8 mouse cellular contexts compared by ENCODE assay signal in genomic region chr7:73524454-73524952, GRCm38 (mm10). TPM values are rescaled to one million over a fixed set of nuclear protein-coding genes. Genes with fewer than 3 reads are reported as not detected.
DNase-seq lines count a peak whose midpoint lies in the region; ATAC-seq lines count a peak whose summit lies in the region.

No protein-coding gene starts in this region.

- peak; percentile 73; the same call in 1 of the 2 replicates for ATAC-seq in embryonic facial prominence, embryonic 15.5 days (ENCODE audit: insufficient number of reproducible peaks, low FRiP score, low TSS enrichment, low read depth)

- no peak overlapping the region for H3K4me2 ChIP-seq in embryonic facial prominence, embryonic 15.5 days (replicated peaks)

- intact Hi-C loops in heart, postnatal 25 days (cut with DNase I): loop anchor here (1.0 to 2.0 kb wide), 2 partner anchors 94 to 104 kb away; no protein-coding TSS in a partner anchor

- no peak overlapping the region for H3K4me3 ChIP-seq in embryonic facial prominence, embryonic 15.5 days (replicated peaks)

- H3K9ac ChIP-seq in embryonic facial prominence, embryonic 15.5 days: no peak overlapping the region

- peaks cover 22% of the 10 kb centered on the region for H3K36me3 ChIP-seq in embryonic facial prominence, embryonic 15.5 days

- H3K4me1 ChIP-seq in embryonic facial prominence, embryonic 15.5 days: peaks cover 10% of the 10 kb centered on the region; the same call in 1 of the 2 replicates

- peak; percentile 68 to 92 for DNase-seq in adrenal gland, adult (ENCODE audit: inconsistent age in 2 of 2, low spot score in 1 of 2)
- DNase-seq in adrenal gland, adult 18-20 months (ENCODE audit: low spot score in 2 of 2): no peak
- DNase-seq in adrenal gland, postnatal 36 days: peak; percentile 62 to 63
- DNase-seq in heart, postnatal 25 days (ENCODE audit: low spot score): peak; percentile 49
- DNase-seq in layer of hippocampus, postnatal 10 days (ENCODE audit: low spot score in 2 of 2): peak; percentile 46 to 52
- DNase-seq in lung, postnatal 4 days: peak; percentile 61 to 73
- DNase-seq in right cerebral cortex, postnatal 14 days: peak; percentile 34

- H3K27ac ChIP-seq in embryonic facial prominence, embryonic 15.5 days (replicated peaks): peak overlapping the region; percentile 89

- no peaks in the 10 kb centered on the region for H3K9me3 ChIP-seq in embryonic facial prominence, embryonic 15.5 days (replicated peaks)

- WGBS in embryonic facial prominence, embryonic 15.5 days: 35% methylated on average over 9 of the region's 9 CpGs

- no peaks in the 10 kb centered on the region for H3K27me3 ChIP-seq in embryonic facial prominence, embryonic 15.5 days

RNA-seq across cellular contexts. Expression of gene Chd2, which starts 17.1 kb away (rescaled TPM):
- 10 to 100 TPM; 35.5 to 35.8 TPM for total RNA-seq in adrenal gland, adult 18-20 months (2021)
- total RNA-seq in adrenal gland, postnatal 36 days (2021): 10 to 100 TPM; 40.9 to 41.6 TPM
- polyA plus RNA-seq in embryonic facial prominence, embryonic 15.5 days (2015; fragmentation: Nextera tagmentation; extraction: Ambion mirVana): 46.7 and 53.0 TPM in 2 replicates
- total RNA-seq in heart, postnatal 25 days (2021): 10 to 100 TPM; 40.4 to 41.2 TPM
- total RNA-seq in layer of hippocampus, postnatal 10 days (2021): 10 to 100 TPM; 47.7 to 50.3 TPM

Comparison
In these comparisons a context has a peak if more than half of its experiments do, and no peak if none do; other contexts are left out.
1. DNase-seq: peak in adrenal gland, adult (2 of 2), adrenal gland, postnatal 36 days (2 of 2), heart, postnatal 25 days (single experiment), layer of hippocampus, postnatal 10 days (2 of 2), lung, postnatal 4 days (2 of 2) and right cerebral cortex, postnatal 14 days (single experiment); none in adrenal gland, adult 18-20 months (0 of 2).